Mouse (Mus musculus): ENCODE measurements around the gene Tmem274. TPM values are rescaled to one million over a fixed set of nuclear protein-coding genes. Genes with fewer than 3 reads are reported as not detected.
"Not testable (repeated sequence)": the region's sequence is repeated elsewhere in the genome, so short reads cannot be mapped to it uniquely, and the experiment has no call there.

Gene Tmem274
- 0.44 TPM in 1 of 2 replicates, not detected in the other for polyA plus RNA-seq (2016; fragmentation: Nextera tagmentation; extraction: Ambion mirVana)

GRCm38 (mm10) chr4:149477078-149477477 is at the start of gene Tmem274:
Gene Tmem274, plus strand, starts transcription at chr4:149477378.
- Histone ChIP-seq H3K27ac (peak within 1 kb of the TSS; percentile 50; the same call in 1 of the 2 replicates), H3K27me3 (ENCODE audit: insufficient read depth, poor library complexity, severe bottlenecking) (no peaks in the 10 kb centered on the region), H3K4me1 (replicated peaks) (no peaks in the 10 kb centered on the region), H3K36me3 (peaks cover 28% of the 10 kb centered on the region), H3K9me3 (peaks cover 5% of the 10 kb centered on the region; the same call in 1 of the 2 replicates), H3K4me3 (no peak within 1 kb of the TSS)
- no peak for DNase-seq (ENCODE audit: low spot score)
- 88% methylated on average over 11 of the region's 11 CpGs for WGBS

GRCm38 (mm10) chr4:149429592-149429991 is 47.6 kb upstream of the Tmem274 start:
- peaks cover 4% of the 10 kb centered on the region for H3K4me1 ChIP-seq (replicated peaks)
- no peaks in the 10 kb centered on the region for H3K27me3 ChIP-seq (ENCODE audit: insufficient read depth, poor library complexity, severe bottlenecking)
- H3K36me3 ChIP-seq, result no peaks in the 10 kb centered on the region
- H3K4me3 ChIP-seq, result no peak overlapping the region
- 83% methylated on average over 5 of the region's 5 CpGs for WGBS
- no peaks in the 10 kb centered on the region for H3K9me3 ChIP-seq
- H3K27ac ChIP-seq, result no peak overlapping the region
- DNase-seq (ENCODE audit: low spot score), result no peak

DNA sequence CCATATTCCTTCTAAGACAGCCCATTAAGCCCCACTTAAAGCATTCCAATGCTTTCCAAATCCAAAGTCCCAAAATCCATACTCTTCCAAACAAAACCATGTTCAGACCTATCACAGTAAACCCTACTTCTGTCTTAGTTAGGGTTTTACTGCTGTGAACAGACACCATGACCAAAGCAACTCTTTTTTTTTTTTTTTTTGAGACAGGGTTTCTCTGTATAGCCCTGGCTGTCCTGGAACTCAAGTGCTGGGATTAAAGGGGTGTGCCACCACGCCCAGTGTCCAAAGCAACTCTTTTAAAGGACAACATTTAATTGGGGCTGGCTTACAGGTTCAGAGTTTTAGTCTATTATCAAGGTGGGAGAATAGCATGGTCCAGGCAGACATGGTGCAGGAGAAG is 45.3 kb upstream of the Tmem274 start:
- 80% methylated on average over 1 of the region's 1 CpGs for WGBS
- not testable (repeated sequence) for DNase-seq (ENCODE audit: low spot score)

GRCm38 (mm10) chr4:149440576-149440975 is 36.6 kb upstream of the Tmem274 start:
- 80% methylated on average over 8 of the region's 8 CpGs for WGBS
- DNase-seq (ENCODE audit: low spot score), result no peak

More for the DNA sequence above, 45.3 kb upstream of the Tmem274 start:
- H3K4me1 ChIP-seq (replicated peaks); H3K27me3 ChIP-seq (ENCODE audit: insufficient read depth, poor library complexity, severe bottlenecking); H3K4me3 ChIP-seq; H3K27ac ChIP-seq; H3K9me3 ChIP-seq; H3K36me3 ChIP-seq: not testable (repeated sequence)

DNA sequence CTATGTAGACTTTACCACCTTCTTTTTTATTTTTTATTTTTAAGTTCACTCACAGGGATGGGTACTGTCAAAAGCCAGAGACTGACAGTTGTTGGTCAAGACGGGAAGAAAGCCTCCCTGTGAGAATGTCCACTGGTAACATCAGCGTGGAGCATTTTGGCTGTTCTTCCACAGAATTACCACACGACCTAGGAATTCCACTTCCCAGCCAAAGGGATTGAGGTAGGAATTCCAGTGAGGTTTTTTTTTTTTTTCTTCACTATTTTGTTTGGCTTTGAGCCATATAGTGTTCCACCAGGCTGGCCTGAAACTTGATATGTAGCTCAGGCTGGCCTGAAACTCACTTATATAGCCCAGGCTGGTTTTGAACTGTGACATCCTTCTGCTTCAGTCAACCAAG is 34.7 kb upstream of the Tmem274 start:
- Histone ChIP-seq H3K4me1 (replicated peaks) (peaks cover 22% of the 10 kb centered on the region), H3K36me3 (no peaks in the 10 kb centered on the region), H3K9me3 (no peaks in the 10 kb centered on the region), H3K27ac (no peak overlapping the region), H3K27me3 (ENCODE audit: insufficient read depth, poor library complexity, severe bottlenecking) (no peaks in the 10 kb centered on the region), H3K4me3 (no peak overlapping the region)
- WGBS, result 74% methylated on average over 3 of the region's 3 CpGs
- DNase-seq (ENCODE audit: low spot score), result no peak

More at GRCm38 (mm10) chr4:149440576-149440975, 36.6 kb upstream of the Tmem274 start:
- H3K36me3 ChIP-seq, result no peaks in the 10 kb centered on the region
- no peaks in the 10 kb centered on the region for H3K27me3 ChIP-seq (ENCODE audit: insufficient read depth, poor library complexity, severe bottlenecking)
- no peaks in the 10 kb centered on the region for H3K9me3 ChIP-seq
- peaks cover 13% of the 10 kb centered on the region for H3K4me1 ChIP-seq (replicated peaks)
- H3K4me3 ChIP-seq, result no peak overlapping the region
- H3K27ac ChIP-seq, result no peak overlapping the region

DNA sequence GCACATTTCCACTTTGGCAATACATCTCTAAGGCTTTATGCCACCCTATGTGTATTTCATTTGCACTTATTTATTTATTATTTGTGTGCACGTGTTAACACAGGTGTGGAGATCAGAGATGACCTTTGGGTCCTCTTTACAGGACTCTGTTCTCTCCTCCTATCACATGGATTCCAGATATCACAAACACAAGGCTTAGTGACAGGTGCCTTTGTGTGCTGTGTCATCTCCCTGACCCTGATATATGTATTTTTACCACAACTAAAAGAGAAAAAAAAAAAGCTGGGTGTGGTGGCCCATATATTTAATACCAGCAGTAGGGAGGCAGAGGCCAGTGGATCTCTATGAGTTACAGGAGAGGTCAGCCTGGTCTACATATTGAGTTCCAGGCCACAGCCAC is 32.7 kb upstream of the Tmem274 start:
- no peak for DNase-seq (ENCODE audit: low spot score)
- Histone ChIP-seq H3K4me3 (no peak overlapping the region; the same call in 1 of the 2 replicates), H3K27me3 (ENCODE audit: insufficient read depth, poor library complexity, severe bottlenecking) (no peaks in the 10 kb centered on the region), H3K27ac (peak overlapping the region; percentile 95), H3K36me3 (no peaks in the 10 kb centered on the region), H3K4me1 (replicated peaks) (peaks cover 22% of the 10 kb centered on the region), H3K9me3 (no peaks in the 10 kb centered on the region)
- WGBS, result 72% methylated on average over 1 of the region's 1 CpGs

DNA sequence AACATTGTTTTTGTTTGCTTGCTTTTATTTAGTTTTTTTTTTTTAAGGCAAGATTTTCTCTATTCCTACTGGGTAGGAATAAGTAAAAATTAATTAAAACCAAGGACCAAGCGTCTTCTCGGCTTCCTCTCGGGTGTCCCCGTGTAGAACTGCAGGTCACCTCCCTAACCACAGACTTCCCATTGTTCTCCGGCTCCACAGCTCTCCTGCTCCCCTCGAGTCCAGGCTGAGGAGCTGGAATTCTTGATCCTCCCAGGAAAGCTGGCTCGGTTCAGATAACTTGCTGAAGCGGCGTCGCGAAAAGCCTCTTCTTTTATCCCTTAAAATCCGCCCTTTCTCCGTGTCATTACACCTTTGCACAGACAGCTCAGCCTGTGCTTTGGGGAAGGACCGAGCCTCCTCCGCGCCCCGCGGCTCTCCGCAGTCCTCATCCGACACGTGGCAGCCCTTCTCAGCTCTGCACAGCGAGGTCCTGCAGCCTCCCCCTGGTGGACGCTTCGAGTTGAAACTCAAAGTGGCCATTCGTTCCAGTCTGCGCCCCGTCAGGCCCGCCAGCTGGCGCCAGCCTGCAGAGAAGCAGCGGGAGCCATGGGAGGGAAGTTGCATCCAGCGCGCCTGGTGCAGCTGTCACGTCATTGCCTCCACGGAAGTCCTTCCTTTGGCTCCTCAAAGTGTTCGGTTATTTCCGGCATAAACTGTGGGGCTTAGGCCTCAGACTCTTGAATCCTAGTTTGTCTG is 32.0 kb upstream of the Tmem274 start:
- peak; percentile 95 for DNase-seq (ENCODE audit: low spot score)
- WGBS, result under 1% methylated on average over 36 of the region's 36 CpGs

DNA sequence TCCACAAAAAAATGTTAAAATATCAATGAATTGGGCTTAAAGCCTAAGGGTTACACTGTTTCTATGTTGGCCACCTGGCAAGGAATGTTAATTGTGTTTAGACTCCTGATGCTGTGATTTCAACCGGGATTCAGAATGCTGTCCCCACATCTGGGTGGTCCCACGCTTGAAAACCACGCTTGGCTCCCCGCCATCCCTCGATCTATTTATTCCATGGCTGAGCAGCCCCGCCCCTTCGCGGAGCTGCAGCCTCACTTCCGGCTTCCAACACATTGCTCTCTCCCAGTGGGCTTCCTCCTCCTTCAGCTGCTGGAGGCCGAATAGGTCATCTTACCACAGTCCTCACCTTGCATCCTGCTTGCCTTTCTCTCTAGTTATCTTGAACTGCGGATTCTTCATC is 31.3 kb upstream of the Tmem274 start:
- Histone ChIP-seq H3K4me1 (replicated peaks) (peaks cover 22% of the 10 kb centered on the region), H3K9me3 (no peaks in the 10 kb centered on the region), H3K27me3 (ENCODE audit: insufficient read depth, poor library complexity, severe bottlenecking) (no peaks in the 10 kb centered on the region), H3K36me3 (no peaks in the 10 kb centered on the region), H3K27ac (peak overlapping the region; percentile 95), H3K4me3 (peak overlapping the region; percentile 49)
- DNase-seq (ENCODE audit: low spot score), result peak; percentile 78
- WGBS, result 3% methylated on average over 11 of the region's 11 CpGs

More for the DNA sequence above, 32.0 kb upstream of the Tmem274 start:
- peaks cover 22% of the 10 kb centered on the region for H3K4me1 ChIP-seq (replicated peaks)
- H3K27ac ChIP-seq, result peak overlapping the region; percentile 95
- H3K27me3 ChIP-seq (ENCODE audit: insufficient read depth, poor library complexity, severe bottlenecking), result no peaks in the 10 kb centered on the region
- no peaks in the 10 kb centered on the region for H3K36me3 ChIP-seq
- H3K4me3 ChIP-seq, result peak overlapping the region; percentile 49
- H3K9me3 ChIP-seq, result no peaks in the 10 kb centered on the region

DNA sequence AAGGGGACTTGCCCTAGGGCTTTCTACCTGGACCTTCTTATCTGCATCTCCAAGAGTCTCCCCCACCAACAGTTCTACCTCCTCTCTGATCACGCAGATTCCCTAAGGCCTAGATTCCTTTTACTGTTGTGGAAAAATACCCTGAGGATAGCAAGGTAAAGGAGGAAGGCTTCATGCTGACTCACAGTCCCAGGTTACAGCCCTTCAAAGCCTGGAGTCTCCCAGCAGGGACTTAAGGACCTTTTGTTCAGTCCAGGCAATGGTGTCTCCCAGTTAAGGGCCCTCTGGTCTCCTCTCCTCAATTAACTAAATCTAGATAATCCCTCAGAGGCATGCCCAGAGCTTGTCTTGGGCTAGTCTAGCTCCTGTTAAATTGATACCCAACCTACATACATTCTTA is 30.9 kb upstream of the Tmem274 start:
- Histone ChIP-seq H3K4me3 (peak overlapping the region; percentile 49; the same call in 1 of the 2 replicates), H3K27ac (peak overlapping the region; percentile 95)
- 41% methylated on average over 1 of the region's 1 CpGs for WGBS

DNA sequence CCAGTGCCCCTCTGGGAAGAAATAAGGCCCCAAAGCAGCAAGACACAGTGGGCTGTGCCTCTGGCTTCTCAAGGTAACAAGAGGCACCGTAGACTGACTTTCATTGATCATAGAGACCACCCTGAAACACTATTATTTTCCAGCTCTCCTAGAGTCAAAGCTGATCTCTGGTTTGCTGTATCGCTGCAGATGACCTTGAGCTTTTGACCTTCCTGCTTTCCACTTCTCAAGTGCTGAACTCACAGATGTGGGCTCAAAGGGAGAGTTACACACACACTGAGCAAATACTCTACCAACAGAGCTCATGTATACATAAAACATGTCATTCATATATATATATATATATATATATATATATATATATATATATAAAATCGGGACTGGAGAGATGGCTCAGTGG is 26.5 kb upstream of the Tmem274 start:
- no peaks in the 10 kb centered on the region for H3K9me3 ChIP-seq
- H3K4me1 ChIP-seq (replicated peaks), result peaks cover 8% of the 10 kb centered on the region
- no peak for DNase-seq (ENCODE audit: low spot score)
- H3K27me3 ChIP-seq (ENCODE audit: insufficient read depth, poor library complexity, severe bottlenecking), result no peaks in the 10 kb centered on the region
- H3K36me3 ChIP-seq, result no peaks in the 10 kb centered on the region
- no peak overlapping the region for H3K27ac ChIP-seq
- WGBS, result 85% methylated on average over 3 of the region's 3 CpGs
- H3K4me3 ChIP-seq, result no peak overlapping the region

More for the DNA sequence above, 30.9 kb upstream of the Tmem274 start:
- H3K9me3 ChIP-seq, result no peaks in the 10 kb centered on the region
- no peaks in the 10 kb centered on the region for H3K27me3 ChIP-seq (ENCODE audit: insufficient read depth, poor library complexity, severe bottlenecking)
- H3K4me1 ChIP-seq (replicated peaks), result peaks cover 22% of the 10 kb centered on the region
- no peak for DNase-seq (ENCODE audit: low spot score)
- no peaks in the 10 kb centered on the region for H3K36me3 ChIP-seq

DNA sequence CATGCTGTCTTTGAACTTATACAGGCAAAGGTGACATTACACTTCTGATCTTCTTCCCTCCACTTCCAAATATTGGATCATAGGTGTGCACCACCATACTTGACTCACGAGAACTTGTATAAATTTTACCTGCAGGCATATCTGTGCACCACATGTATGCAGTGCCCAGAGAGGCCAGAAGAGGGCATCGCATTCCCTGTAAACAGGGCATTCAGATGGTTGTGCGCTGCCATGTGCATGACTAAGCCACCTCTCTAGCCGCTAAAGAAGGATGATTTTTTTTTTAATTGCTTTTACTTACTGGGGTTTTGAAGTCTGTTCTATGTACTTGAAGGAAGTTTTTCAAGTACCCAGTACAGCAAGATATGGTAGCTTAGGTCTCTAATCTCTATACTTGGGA is 23.5 kb upstream of the Tmem274 start:
- Histone ChIP-seq H3K4me1 (replicated peaks) (no peaks in the 10 kb centered on the region), H3K4me3 (no peak overlapping the region), H3K27ac (no peak overlapping the region), H3K36me3 (no peaks in the 10 kb centered on the region), H3K9me3 (no peaks in the 10 kb centered on the region), H3K27me3 (ENCODE audit: insufficient read depth, poor library complexity, severe bottlenecking) (no peaks in the 10 kb centered on the region)
- peak; percentile 34 for DNase-seq (ENCODE audit: low spot score)
- WGBS, result 78% methylated on average over 4 of the region's 4 CpGs

DNA sequence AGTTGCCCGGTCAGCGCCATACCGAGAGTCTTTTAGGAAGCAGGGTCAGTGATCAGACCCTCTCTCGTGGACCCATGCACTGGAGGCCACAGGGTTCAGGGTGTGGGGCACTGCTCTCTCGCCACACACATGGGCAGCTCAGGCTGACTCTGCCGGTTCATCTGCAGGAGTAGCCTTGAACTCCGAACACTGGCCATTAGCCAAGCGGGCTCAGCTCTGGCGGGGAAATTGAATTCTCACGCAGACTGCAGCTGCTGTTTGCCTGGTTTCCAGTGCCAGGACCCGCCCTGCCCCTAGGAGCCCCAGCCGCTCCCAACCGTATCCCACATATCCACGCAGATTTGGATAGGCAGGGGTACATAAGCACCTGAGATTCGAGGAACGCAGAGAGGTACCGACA is 22.9 kb upstream of the Tmem274 start:
- no peak overlapping the region for H3K4me3 ChIP-seq
- no peak for DNase-seq (ENCODE audit: low spot score)
- 90% methylated on average over 17 of the region's 17 CpGs for WGBS

DNA sequence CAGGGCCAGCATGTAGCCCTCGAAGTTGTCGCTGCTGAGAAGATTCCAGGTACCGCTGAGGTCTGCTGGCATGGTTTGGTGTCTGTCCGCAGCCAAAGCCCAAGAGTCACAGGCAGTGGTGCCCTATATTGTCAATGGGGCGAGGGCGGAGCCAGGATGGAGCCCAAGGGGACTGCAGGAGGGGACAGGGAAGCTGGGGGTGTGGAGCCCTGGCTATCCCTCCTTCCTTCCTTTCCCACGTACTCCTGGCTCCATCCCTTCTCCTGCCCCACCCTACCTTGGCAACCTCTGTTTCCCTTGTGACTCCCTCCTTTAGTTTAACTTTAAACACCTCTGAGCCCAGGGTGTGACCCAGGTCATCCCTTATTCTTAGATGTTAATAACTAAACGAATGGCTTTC is 22.3 kb upstream of the Tmem274 start, which contains the start of gene Rbp7:
Gene Rbp7 (minus strand): TSS at position 100 of the 400 bp plus-strand sequence.
- DNase-seq (ENCODE audit: low spot score), result no peak
- H3K36me3 ChIP-seq, result no peaks in the 10 kb centered on the region
- H3K4me3 ChIP-seq, result no peak within 1 kb of the TSS
- no peak within 1 kb of the TSS for H3K27ac ChIP-seq
- WGBS, result 54% methylated on average over 8 of the region's 8 CpGs
- no peaks in the 10 kb centered on the region for H3K27me3 ChIP-seq (ENCODE audit: insufficient read depth, poor library complexity, severe bottlenecking)
- no peaks in the 10 kb centered on the region for H3K4me1 ChIP-seq (replicated peaks)
- no peaks in the 10 kb centered on the region for H3K9me3 ChIP-seq

More for the DNA sequence above, 22.9 kb upstream of the Tmem274 start:
- Histone ChIP-seq H3K9me3 (no peaks in the 10 kb centered on the region), H3K27me3 (ENCODE audit: insufficient read depth, poor library complexity, severe bottlenecking) (no peaks in the 10 kb centered on the region), H3K36me3 (no peaks in the 10 kb centered on the region), H3K27ac (no peak overlapping the region), H3K4me1 (replicated peaks) (no peaks in the 10 kb centered on the region)

All from hindbrain, embryonic 10.5 days (tissue).